Mouse (Mus musculus): ENCODE measurements around the gene Gm20379. TPM values are rescaled to one million over a fixed set of nuclear protein-coding genes. Genes with fewer than 3 reads are reported as not detected.

Gene Gm20379
- polyA plus RNA-seq (2016; fragmentation: Nextera tagmentation; extraction: Ambion mirVana) = 1.1 and 1.2 TPM in 2 replicates

- H3K9ac ChIP-seq = no peak within 1 kb of the TSS
- H3K4me3 ChIP-seq = no peak within 1 kb of the TSS
- H3K4me1 ChIP-seq = no peaks in the 10 kb centered on the region
- no peak for ATAC-seq (ENCODE audit: low FRiP score)
- no peaks in the 10 kb centered on the region for H3K27me3 ChIP-seq
- H3K36me3 ChIP-seq = peaks cover 21% of the 10 kb centered on the region
- no peaks in the 10 kb centered on the region for H3K9me3 ChIP-seq (replicated peaks)
- 97% methylated on average over 11 of the region's 11 CpGs for WGBS
- no peak within 1 kb of the TSS for H3K27ac ChIP-seq
- H3K4me2 ChIP-seq (replicated peaks) = no peak within 1 kb of the TSS
Measured at GRCm38 (mm10) chr13:92305680-92306079, at the start of gene Gm20379. Gene Gm20379, plus strand, starts transcription at chr13:92305980.

- ATAC-seq (ENCODE audit: low FRiP score) = no peak
- Histone ChIP-seq H3K9me3 (replicated peaks) (no peaks in the 10 kb centered on the region), H3K4me2 (replicated peaks) (no peak overlapping the region), H3K4me1 (no peaks in the 10 kb centered on the region), H3K27me3 (no peaks in the 10 kb centered on the region), H3K9ac (no peak overlapping the region), H3K36me3 (peaks cover 8% of the 10 kb centered on the region; the same call in 1 of the 2 replicates), H3K4me3 (no peak overlapping the region), H3K27ac (no peak overlapping the region)
- WGBS = 86% methylated on average over 5 of the region's 5 CpGs
Measured at GRCm38 (mm10) chr13:92261329-92261728, 44.5 kb upstream of the Gm20379 start.

- Histone ChIP-seq H3K9ac (no peak overlapping the region), H3K36me3 (peaks cover 8% of the 10 kb centered on the region; the same call in 1 of the 2 replicates), H3K27ac (no peak overlapping the region), H3K9me3 (replicated peaks) (no peaks in the 10 kb centered on the region), H3K27me3 (no peaks in the 10 kb centered on the region), H3K4me1 (no peaks in the 10 kb centered on the region), H3K4me3 (no peak overlapping the region), H3K4me2 (replicated peaks) (no peak overlapping the region)
- no peak for ATAC-seq (ENCODE audit: low FRiP score)
- WGBS = 90% methylated on average over 6 of the region's 6 CpGs
Measured at GRCm38 (mm10) chr13:92263566-92263965, 42.2 kb upstream of the Gm20379 start.

GRCm38 (mm10) chr13:92267076-92267475 lies 38.7 kb upstream of the Gm20379 start:
- no peak overlapping the region for H3K4me3 ChIP-seq
- no peak overlapping the region for H3K27ac ChIP-seq
- H3K9ac ChIP-seq = no peak overlapping the region
- no peaks in the 10 kb centered on the region for H3K9me3 ChIP-seq (replicated peaks)
- no peaks in the 10 kb centered on the region for H3K27me3 ChIP-seq
- 80% methylated on average over 3 of the region's 3 CpGs for WGBS
- peaks cover 8% of the 10 kb centered on the region; the same call in 1 of the 2 replicates for H3K36me3 ChIP-seq
- H3K4me2 ChIP-seq (replicated peaks) = no peak overlapping the region
- H3K4me1 ChIP-seq = no peaks in the 10 kb centered on the region
- ATAC-seq (ENCODE audit: low FRiP score) = no peak

GRCm38 (mm10) chr13:92274274-92275198 lies 31.2 kb upstream of the Gm20379 start:
- WGBS = 86% methylated on average over 14 of the region's 14 CpGs
- no peaks in the 10 kb centered on the region for H3K27me3 ChIP-seq
- ATAC-seq (ENCODE audit: low FRiP score) = no peak

GRCm38 (mm10) chr13:92275292-92275691 lies 30.5 kb upstream of the Gm20379 start:
- H3K9ac ChIP-seq = no peak overlapping the region
- no peaks in the 10 kb centered on the region for H3K4me1 ChIP-seq
- H3K9me3 ChIP-seq (replicated peaks) = no peaks in the 10 kb centered on the region
- 0 out of 2 replicates have a peak, but pooled peaks cover 6% of the 10 kb centered on the region for H3K36me3 ChIP-seq
- H3K4me3 ChIP-seq = no peak overlapping the region
- WGBS = 95% methylated on average over 9 of the region's 9 CpGs
- no peak for ATAC-seq (ENCODE audit: low FRiP score)
- no peak overlapping the region for H3K4me2 ChIP-seq (replicated peaks)
- H3K27me3 ChIP-seq = no peaks in the 10 kb centered on the region
- no peak overlapping the region for H3K27ac ChIP-seq

More at GRCm38 (mm10) chr13:92274274-92275198, 31.2 kb upstream of the Gm20379 start:
- Histone ChIP-seq H3K27ac (no peak overlapping the region), H3K4me1 (no peaks in the 10 kb centered on the region), H3K9ac (no peak overlapping the region), H3K9me3 (replicated peaks) (no peaks in the 10 kb centered on the region), H3K4me2 (replicated peaks) (no peak overlapping the region), H3K4me3 (no peak overlapping the region), H3K36me3 (0 out of 2 replicates have a peak, but pooled peaks cover 6% of the 10 kb centered on the region)

- no peak for ATAC-seq (ENCODE audit: low FRiP score)
- Histone ChIP-seq H3K9ac (no peak overlapping the region), H3K9me3 (replicated peaks) (no peaks in the 10 kb centered on the region), H3K4me1 (no peaks in the 10 kb centered on the region), H3K27ac (no peak overlapping the region), H3K4me3 (no peak overlapping the region), H3K36me3 (0 out of 2 replicates have a peak, but pooled peaks cover 6% of the 10 kb centered on the region), H3K4me2 (replicated peaks) (no peak overlapping the region), H3K27me3 (no peaks in the 10 kb centered on the region)
- 94% methylated on average over 2 of the region's 2 CpGs for WGBS
Measured at GRCm38 (mm10) chr13:92277027-92277426, 28.8 kb upstream of the Gm20379 start.

- peaks cover 12% of the 10 kb centered on the region; the same call in 1 of the 2 replicates for H3K36me3 ChIP-seq
- H3K27me3 ChIP-seq = no peaks in the 10 kb centered on the region
- H3K27ac ChIP-seq = no peak overlapping the region
- ATAC-seq (ENCODE audit: low FRiP score) = no peak
- no peaks in the 10 kb centered on the region for H3K9me3 ChIP-seq (replicated peaks)
- H3K4me1 ChIP-seq = no peaks in the 10 kb centered on the region
- H3K9ac ChIP-seq = no peak overlapping the region
- H3K4me2 ChIP-seq (replicated peaks) = no peak overlapping the region
- no peak overlapping the region for H3K4me3 ChIP-seq
- 73% methylated on average over 4 of the region's 4 CpGs for WGBS
Measured at GRCm38 (mm10) chr13:92291605-92292004, 14.2 kb upstream of the Gm20379 start.

- ATAC-seq (ENCODE audit: low FRiP score) = no peak
Measured at GRCm38 (mm10) chr13:92293883-92294282, 11.9 kb upstream of the Gm20379 start.

GRCm38 (mm10) chr13:92296490-92296889 lies 9.3 kb upstream of the Gm20379 start:
- 98% methylated on average over 4 of the region's 4 CpGs for WGBS
- Histone ChIP-seq H3K9ac (no peak overlapping the region), H3K4me1 (no peaks in the 10 kb centered on the region), H3K36me3 (0 out of 2 replicates have a peak, but pooled peaks cover 8% of the 10 kb centered on the region), H3K4me3 (no peak overlapping the region), H3K27me3 (no peaks in the 10 kb centered on the region), H3K9me3 (replicated peaks) (no peaks in the 10 kb centered on the region), H3K27ac (no peak overlapping the region), H3K4me2 (replicated peaks) (no peak overlapping the region)
- no peak for ATAC-seq (ENCODE audit: low FRiP score)

More at GRCm38 (mm10) chr13:92293883-92294282, 11.9 kb upstream of the Gm20379 start:
- no peak overlapping the region for H3K27ac ChIP-seq
- no peak overlapping the region for H3K9ac ChIP-seq
- H3K9me3 ChIP-seq (replicated peaks) = no peaks in the 10 kb centered on the region
- no peaks in the 10 kb centered on the region for H3K4me1 ChIP-seq
- H3K4me2 ChIP-seq (replicated peaks) = no peak overlapping the region
- 95% methylated on average over 5 of the region's 5 CpGs for whole genome bisulfite sequencing
- H3K4me3 ChIP-seq = no peak overlapping the region
- no peaks in the 10 kb centered on the region for H3K27me3 ChIP-seq
- H3K36me3 ChIP-seq = peaks cover 13% of the 10 kb centered on the region; the same call in 1 of the 2 replicates

GRCm38 (mm10) chr13:92297021-92297420 lies 8.8 kb upstream of the Gm20379 start:
- no peaks in the 10 kb centered on the region for H3K27me3 ChIP-seq
- no peak overlapping the region for H3K4me2 ChIP-seq (replicated peaks)
- ATAC-seq (ENCODE audit: low FRiP score) = no peak
- no peaks in the 10 kb centered on the region for H3K9me3 ChIP-seq (replicated peaks)
- no peak overlapping the region for H3K9ac ChIP-seq
- no peak overlapping the region for H3K4me3 ChIP-seq
- H3K36me3 ChIP-seq = 0 out of 2 replicates have a peak, but pooled peaks cover 8% of the 10 kb centered on the region
- H3K4me1 ChIP-seq = no peaks in the 10 kb centered on the region
- 95% methylated on average over 2 of the region's 2 CpGs for WGBS
- no peak overlapping the region for H3K27ac ChIP-seq

- whole genome bisulfite sequencing = 89% methylated on average over 1 of the region's 1 CpGs
- H3K9ac ChIP-seq = no peak overlapping the region
- H3K4me2 ChIP-seq (replicated peaks) = no peak overlapping the region
- no peak overlapping the region for H3K4me3 ChIP-seq
- no peaks in the 10 kb centered on the region for H3K27me3 ChIP-seq
- 0 out of 2 replicates have a peak, but pooled peaks cover 5% of the 10 kb centered on the region for H3K36me3 ChIP-seq
- no peaks in the 10 kb centered on the region for H3K4me1 ChIP-seq
- H3K9me3 ChIP-seq (replicated peaks) = no peaks in the 10 kb centered on the region
- H3K27ac ChIP-seq = no peak overlapping the region
- no peak for ATAC-seq (ENCODE audit: low FRiP score)
Measured at GRCm38 (mm10) chr13:92299522-92299921, 6.3 kb upstream of the Gm20379 start.
